Mouse (Mus musculus) 3134 (cell line): ENCODE measurements around the gene Gm45261.

Experiments
- DNase-seq: peaks from one replicate; pipeline ENCODE4 v3.0.0-alpha.2; 2011; ENCODE audit warnings: low spot score; ENCODE audit not compliant: insufficient read length; ENCODE audit errors: extremely low read depth

The Gm45261 gene

GRCm38 (mm10) chr1:80410229-80410973 lies 50.8 kb downstream of the Gm45261 start:
- no peak for DNase-seq

- DNase-seq: no peak
These were observed 51.7 kb downstream of the Gm45261 start for GRCm38 (mm10) chr1:80409467-80410105.

GRCm38 (mm10) chr1:80408586-80408985 lies 52.7 kb downstream of the Gm45261 start:
- DNase-seq: peak; percentile 18

GRCm38 (mm10) chr1:80404196-80404595 lies 57.1 kb downstream of the Gm45261 start:
- DNase-seq: no peak

GRCm38 (mm10) chr1:80403366-80403893 lies 57.8 kb downstream of the Gm45261 start:
- DNase-seq: no peak

- DNase-seq: no peak
These were observed 59.3 kb downstream of the Gm45261 start for GRCm38 (mm10) chr1:80401961-80402360.
